Mouse (Mus musculus): ENCODE data around the gene Gm4737. TPM values are rescaled to one million over a fixed set of nuclear protein-coding genes. Genes with fewer than 3 reads are reported as not detected.
"Not testable (repeated sequence)": the region's sequence is repeated elsewhere in the genome, so short reads cannot be mapped to it uniquely, and the experiment has no call there.

Gm4737 gene
- polyA plus RNA-seq (2015; fragmentation: Nextera tagmentation; extraction: Ambion mirVana): 2.0 and 4.1 TPM in 2 replicates

DNA sequence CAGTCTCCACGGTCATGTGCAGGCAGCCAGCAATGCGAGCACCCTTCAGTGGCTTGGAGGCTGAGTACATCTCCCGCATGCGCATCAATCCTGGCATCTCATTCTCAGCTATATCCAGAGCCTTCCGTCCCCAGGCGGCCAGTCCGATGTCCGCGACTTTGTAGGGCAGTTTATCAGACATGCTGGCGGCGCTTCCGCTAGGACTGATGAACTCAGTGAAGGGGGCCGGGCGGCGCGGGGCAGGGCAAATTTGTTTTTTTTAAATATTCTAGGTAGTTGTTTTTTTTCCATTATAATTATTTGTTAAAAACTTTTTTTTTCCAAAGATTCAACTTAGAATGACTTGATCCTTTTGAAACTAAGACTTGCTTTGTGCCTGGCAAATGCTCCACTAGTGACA, at the start of gene Gm4737:
Gene Gm4737 (minus strand): TSS at position 246 of the 400 bp plus-strand sequence.
- not testable (repeated sequence) for ATAC-seq; H3K4me2 ChIP-seq (ENCODE audit: low read length); H3K27me3 ChIP-seq (replicated peaks; ENCODE audit: control insufficient read depth, insufficient read depth, low read length); H3K4me1 ChIP-seq (ENCODE audit: control insufficient read depth, insufficient read depth, low read depth, low read length); H3K4me3 ChIP-seq (ENCODE audit: low read length); H3K9ac ChIP-seq (ENCODE audit: low read depth, low read length); H3K36me3 ChIP-seq (ENCODE audit: control insufficient read depth, insufficient read depth, low read length); H3K27ac ChIP-seq (ENCODE audit: low read depth, low read length); H3K9me3 ChIP-seq (ENCODE audit: control insufficient read depth, low read length)
- WGBS: over 99% methylated on average over 8 of the region's 16 CpGs

DNA sequence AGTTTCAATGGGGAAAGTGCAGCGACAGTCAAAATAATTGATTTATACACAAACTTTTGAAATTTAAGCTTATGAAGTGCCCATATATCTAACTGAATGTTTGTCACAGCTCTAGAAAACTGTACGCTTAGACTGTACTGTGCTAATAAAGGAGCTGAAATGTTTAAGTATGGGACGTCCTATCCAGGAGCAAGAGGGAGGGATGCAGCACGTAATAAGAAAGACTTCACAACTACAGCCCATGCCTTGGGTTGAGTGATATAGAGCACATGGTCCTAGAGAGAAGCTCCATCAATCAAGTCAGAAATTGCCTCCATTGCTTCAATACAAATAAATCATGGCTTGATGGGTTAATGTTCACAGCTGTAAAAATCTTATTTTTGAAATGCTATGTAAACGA, 40.9 kb upstream of the Gm4737 start:
- H3K9ac ChIP-seq (ENCODE audit: low read depth, low read length): no peak overlapping the region
- no peak for ATAC-seq
- H3K27ac ChIP-seq (ENCODE audit: low read depth, low read length): no peak overlapping the region
- H3K27me3 ChIP-seq (replicated peaks; ENCODE audit: control insufficient read depth, insufficient read depth, low read length): no peaks in the 10 kb centered on the region
- no peaks in the 10 kb centered on the region for H3K36me3 ChIP-seq (ENCODE audit: control insufficient read depth, insufficient read depth, low read length)
- H3K9me3 ChIP-seq (ENCODE audit: control insufficient read depth, low read length): no peaks in the 10 kb centered on the region
- no peak overlapping the region for H3K4me2 ChIP-seq (ENCODE audit: low read length)
- no peaks in the 10 kb centered on the region for H3K4me1 ChIP-seq (ENCODE audit: control insufficient read depth, insufficient read depth, low read depth, low read length)
- WGBS: 89% methylated on average over 5 of the region's 5 CpGs
- H3K4me3 ChIP-seq (ENCODE audit: low read length): no peak overlapping the region

DNA sequence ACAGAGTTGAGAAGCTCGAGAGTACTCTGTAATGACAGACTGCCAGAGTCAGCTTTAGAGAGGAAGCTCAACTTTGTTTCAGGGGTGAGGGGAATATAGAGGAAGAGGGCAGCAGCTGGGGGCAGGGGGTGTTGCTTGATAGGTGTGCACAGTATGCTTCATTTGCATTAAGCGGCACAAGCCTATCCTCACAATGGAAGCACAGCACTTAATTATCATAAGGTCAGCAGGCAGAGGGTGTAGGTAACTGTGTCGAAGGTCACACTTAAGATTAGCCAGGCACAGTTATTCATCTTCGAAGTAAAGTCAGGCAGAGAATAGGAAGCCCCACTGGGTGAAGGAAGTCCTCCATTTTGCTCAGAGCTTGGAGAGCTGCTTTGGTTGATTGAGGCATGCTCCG, 28.2 kb upstream of the Gm4737 start:
- Histone ChIP-seq H3K36me3 (ENCODE audit: control insufficient read depth, insufficient read depth, low read length) (no peaks in the 10 kb centered on the region), H3K9ac (ENCODE audit: low read depth, low read length) (no peak overlapping the region), H3K9me3 (ENCODE audit: control insufficient read depth, low read length) (no peaks in the 10 kb centered on the region), H3K4me3 (ENCODE audit: low read length) (no peak overlapping the region), H3K4me2 (ENCODE audit: low read length) (no peak overlapping the region), H3K4me1 (ENCODE audit: control insufficient read depth, insufficient read depth, low read depth, low read length) (no peaks in the 10 kb centered on the region), H3K27me3 (replicated peaks; ENCODE audit: control insufficient read depth, insufficient read depth, low read length) (no peaks in the 10 kb centered on the region), H3K27ac (ENCODE audit: low read depth, low read length) (no peak overlapping the region)
- no peak for ATAC-seq
- 79% methylated on average over 5 of the region's 5 CpGs for WGBS

DNA sequence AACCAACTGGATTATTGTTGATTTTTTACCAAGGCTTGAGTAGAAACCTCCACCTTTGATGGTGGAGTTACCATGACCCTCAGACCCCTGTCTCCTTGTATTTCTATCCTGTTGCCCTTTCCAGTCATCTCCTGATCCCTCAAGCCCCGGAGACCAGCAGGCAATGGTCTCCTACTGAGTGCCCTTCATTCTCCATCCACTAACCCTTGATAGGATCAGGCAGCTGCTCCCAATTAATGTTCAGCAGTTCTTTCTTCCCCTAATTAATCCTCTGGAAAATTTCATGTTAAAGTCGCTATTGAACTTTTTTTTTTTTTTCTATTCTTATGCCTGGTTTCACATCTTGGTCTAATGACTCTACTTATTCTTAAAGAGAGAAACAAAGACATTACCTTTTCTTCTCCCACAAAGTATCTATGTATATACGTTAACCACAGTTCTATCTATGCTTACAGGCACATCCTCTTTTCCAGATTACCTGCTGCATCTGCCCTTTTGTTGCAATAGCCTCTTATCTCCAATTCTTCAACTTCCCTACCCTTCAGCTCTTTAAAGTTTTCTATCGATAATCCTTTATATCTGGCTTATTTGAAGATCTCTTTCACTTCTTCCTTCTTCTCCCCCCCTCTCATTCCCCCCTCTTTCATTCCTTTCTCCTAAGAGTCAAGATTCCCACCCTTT, 23.4 kb upstream of the Gm4737 start:
- no peaks in the 10 kb centered on the region for H3K4me1 ChIP-seq (ENCODE audit: control insufficient read depth, insufficient read depth, low read depth, low read length)
- ATAC-seq: no peak
- H3K27me3 ChIP-seq (replicated peaks; ENCODE audit: control insufficient read depth, insufficient read depth, low read length): no peaks in the 10 kb centered on the region
- H3K4me2 ChIP-seq (ENCODE audit: low read length): no peak overlapping the region
- 67% methylated on average over 4 of the region's 4 CpGs for WGBS
- H3K36me3 ChIP-seq (ENCODE audit: control insufficient read depth, insufficient read depth, low read length): no peaks in the 10 kb centered on the region
- H3K4me3 ChIP-seq (ENCODE audit: low read length): no peak overlapping the region
- no peaks in the 10 kb centered on the region for H3K9me3 ChIP-seq (ENCODE audit: control insufficient read depth, low read length)
- H3K9ac ChIP-seq (ENCODE audit: low read depth, low read length): no peak overlapping the region
- H3K27ac ChIP-seq (ENCODE audit: low read depth, low read length): no peak overlapping the region

DNA sequence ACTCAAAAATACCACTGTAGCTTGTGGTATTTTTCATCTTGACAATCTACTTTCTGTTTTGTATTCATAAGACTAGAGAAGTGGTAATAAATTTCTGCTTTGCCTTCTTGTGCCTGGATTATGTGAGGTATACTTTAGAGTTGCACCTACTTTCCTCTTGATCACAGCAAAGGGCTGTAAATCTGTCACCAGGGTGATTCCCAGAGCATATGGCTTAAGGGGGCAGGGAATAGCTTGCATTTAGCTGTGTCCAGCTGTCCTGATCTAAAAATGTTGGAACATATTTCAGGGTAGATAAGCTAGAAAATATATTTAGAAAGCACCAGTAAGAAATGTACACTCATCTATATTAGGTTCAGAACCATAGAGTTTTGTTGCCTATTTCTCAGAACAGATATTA, 18.2 kb upstream of the Gm4737 start:
- Histone ChIP-seq H3K9ac (ENCODE audit: low read depth, low read length) (no peak overlapping the region), H3K27me3 (replicated peaks; ENCODE audit: control insufficient read depth, insufficient read depth, low read length) (no peaks in the 10 kb centered on the region), H3K36me3 (ENCODE audit: control insufficient read depth, insufficient read depth, low read length) (no peaks in the 10 kb centered on the region), H3K27ac (ENCODE audit: low read depth, low read length) (no peak overlapping the region), H3K4me3 (ENCODE audit: low read length) (no peak overlapping the region), H3K4me1 (ENCODE audit: control insufficient read depth, insufficient read depth, low read depth, low read length) (no peaks in the 10 kb centered on the region), H3K9me3 (ENCODE audit: control insufficient read depth, low read length) (peaks cover 3% of the 10 kb centered on the region; the same call in 1 of the 2 replicates), H3K4me2 (ENCODE audit: low read length) (no peak overlapping the region)
- ATAC-seq: no peak

DNA sequence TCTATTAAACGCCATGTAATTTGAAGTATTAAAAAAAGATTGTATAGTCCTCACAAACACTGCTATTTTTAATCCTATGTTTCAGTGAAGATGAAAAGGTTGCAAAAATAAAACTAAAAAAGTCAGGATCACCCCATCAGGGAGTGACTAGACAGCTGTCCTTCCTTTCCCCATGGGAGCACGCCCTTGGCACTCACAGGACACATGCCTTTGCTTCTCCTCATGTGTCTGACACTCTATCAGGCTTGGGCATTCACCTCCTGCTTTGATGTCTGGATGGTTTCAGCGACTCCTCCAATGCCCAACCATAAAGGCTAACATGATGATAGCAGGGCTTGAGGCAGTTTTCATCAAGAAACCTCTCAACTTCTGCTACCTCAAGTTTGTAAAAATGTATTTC, 12.1 kb upstream of the Gm4737 start:
- peaks cover 3% of the 10 kb centered on the region; the same call in 1 of the 2 replicates for H3K9me3 ChIP-seq (ENCODE audit: control insufficient read depth, low read length)
- WGBS: 79% methylated on average over 3 of the region's 3 CpGs
- no peaks in the 10 kb centered on the region for H3K4me1 ChIP-seq (ENCODE audit: control insufficient read depth, insufficient read depth, low read depth, low read length)
- no peak overlapping the region for H3K4me3 ChIP-seq (ENCODE audit: low read length)
- H3K9ac ChIP-seq (ENCODE audit: low read depth, low read length): no peak overlapping the region
- H3K4me2 ChIP-seq (ENCODE audit: low read length): no peak overlapping the region
- no peak for ATAC-seq
- H3K27ac ChIP-seq (ENCODE audit: low read depth, low read length): no peak overlapping the region
- H3K27me3 ChIP-seq (replicated peaks; ENCODE audit: control insufficient read depth, insufficient read depth, low read length): no peaks in the 10 kb centered on the region
- H3K36me3 ChIP-seq (ENCODE audit: control insufficient read depth, insufficient read depth, low read length): no peaks in the 10 kb centered on the region

DNA sequence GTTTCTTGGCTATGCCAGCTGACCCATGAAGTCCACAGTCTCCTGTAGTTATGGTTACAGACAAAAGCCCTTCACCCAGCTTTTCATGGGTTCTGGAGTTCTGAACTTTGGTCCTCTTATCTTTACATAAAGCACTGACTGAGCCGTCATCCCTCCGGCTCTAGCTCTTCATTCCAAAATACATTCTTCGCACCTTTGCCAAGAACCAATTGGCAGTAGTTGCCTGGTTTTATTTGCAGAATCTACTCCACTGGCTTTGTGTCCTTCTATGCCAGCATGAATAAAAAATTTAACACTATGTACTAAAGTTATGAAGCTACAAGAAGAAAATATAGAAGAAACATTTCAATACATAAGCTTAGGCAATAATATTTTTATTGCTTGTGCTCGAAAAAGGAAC, 10.4 kb upstream of the Gm4737 start:
- no peak overlapping the region for H3K4me2 ChIP-seq (ENCODE audit: low read length)
- H3K4me3 ChIP-seq (ENCODE audit: low read length): no peak overlapping the region
- H3K4me1 ChIP-seq (ENCODE audit: control insufficient read depth, insufficient read depth, low read depth, low read length): no peaks in the 10 kb centered on the region
- no peak overlapping the region for H3K27ac ChIP-seq (ENCODE audit: low read depth, low read length)
- H3K27me3 ChIP-seq (replicated peaks; ENCODE audit: control insufficient read depth, insufficient read depth, low read length): no peaks in the 10 kb centered on the region
- H3K9me3 ChIP-seq (ENCODE audit: control insufficient read depth, low read length): no peaks in the 10 kb centered on the region
- 81% methylated on average over 4 of the region's 4 CpGs for WGBS
- no peaks in the 10 kb centered on the region for H3K36me3 ChIP-seq (ENCODE audit: control insufficient read depth, insufficient read depth, low read length)
- ATAC-seq: no peak
- H3K9ac ChIP-seq (ENCODE audit: low read depth, low read length): no peak overlapping the region

DNA sequence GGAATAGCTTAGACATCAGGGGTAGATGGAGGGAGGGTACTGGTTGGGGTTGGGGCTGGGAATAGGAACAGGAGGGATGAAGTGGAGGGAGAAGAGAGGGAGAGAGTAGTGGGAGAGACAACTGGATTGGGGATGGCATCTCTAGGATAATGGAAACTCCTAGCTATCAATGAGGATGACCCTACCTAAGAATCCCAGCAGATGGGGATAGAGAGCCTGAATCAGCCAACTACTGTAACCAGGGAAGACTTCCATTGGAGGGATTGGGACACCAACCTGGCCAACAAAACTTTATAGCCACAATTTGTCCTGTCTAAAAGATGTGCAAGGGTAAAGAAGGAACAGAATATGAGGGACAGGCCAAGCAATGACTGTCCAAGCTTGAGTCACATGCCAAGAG, 3.7 kb downstream of the Gm4737 start:
- Histone ChIP-seq H3K4me2 (ENCODE audit: low read length) (no peak overlapping the region), H3K9me3 (ENCODE audit: control insufficient read depth, low read length) (no peaks in the 10 kb centered on the region), H3K27me3 (replicated peaks; ENCODE audit: control insufficient read depth, insufficient read depth, low read length) (no peaks in the 10 kb centered on the region), H3K9ac (ENCODE audit: low read depth, low read length) (no peak overlapping the region), H3K27ac (ENCODE audit: low read depth, low read length) (no peak overlapping the region), H3K36me3 (ENCODE audit: control insufficient read depth, insufficient read depth, low read length) (no peaks in the 10 kb centered on the region), H3K4me1 (ENCODE audit: control insufficient read depth, insufficient read depth, low read depth, low read length) (no peaks in the 10 kb centered on the region), H3K4me3 (ENCODE audit: low read length) (no peak overlapping the region)
- no peak for ATAC-seq

DNA sequence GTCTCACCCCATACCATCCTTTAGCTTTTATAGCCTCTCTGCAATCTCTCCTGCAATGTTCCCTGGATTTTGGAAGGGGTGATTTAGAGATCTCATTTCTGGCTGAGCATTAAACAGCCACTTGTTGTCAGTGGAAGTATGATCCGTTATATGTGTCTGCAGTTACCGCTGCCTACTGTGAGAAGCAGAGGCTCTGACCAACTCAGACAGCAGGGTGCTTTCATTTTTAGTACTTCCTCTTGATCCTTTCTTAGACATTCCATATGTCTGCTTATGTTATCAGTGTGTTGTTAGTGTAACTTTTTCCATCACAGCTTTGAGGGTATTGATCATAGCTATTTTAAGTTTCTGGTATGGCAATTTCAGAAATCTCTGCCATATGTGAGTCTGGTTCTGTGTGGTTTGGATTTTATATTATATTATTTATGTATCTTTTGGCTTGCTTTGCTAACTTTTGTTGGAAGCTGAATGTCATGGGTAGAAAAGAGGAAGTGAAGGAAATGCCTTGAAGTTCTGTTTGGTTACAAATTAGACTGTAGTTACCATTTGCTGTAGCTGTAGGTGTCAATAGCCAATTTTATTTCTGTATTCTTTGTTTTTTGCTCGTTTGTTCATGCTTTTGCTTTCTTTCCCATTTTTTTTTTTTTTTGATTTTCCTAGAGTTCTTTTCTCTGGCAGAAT, 6.1 kb downstream of the Gm4737 start:
- Histone ChIP-seq H3K9ac (ENCODE audit: low read depth, low read length) (no peak overlapping the region), H3K36me3 (ENCODE audit: control insufficient read depth, insufficient read depth, low read length) (no peaks in the 10 kb centered on the region), H3K27me3 (replicated peaks; ENCODE audit: control insufficient read depth, insufficient read depth, low read length) (no peaks in the 10 kb centered on the region), H3K9me3 (ENCODE audit: control insufficient read depth, low read length) (no peaks in the 10 kb centered on the region), H3K27ac (ENCODE audit: low read depth, low read length) (no peak overlapping the region), H3K4me2 (ENCODE audit: low read length) (no peak overlapping the region), H3K4me1 (ENCODE audit: control insufficient read depth, insufficient read depth, low read depth, low read length) (no peaks in the 10 kb centered on the region), H3K4me3 (ENCODE audit: low read length) (no peak overlapping the region)
- ATAC-seq: no peak
- WGBS: 71% methylated on average over 3 of the region's 3 CpGs
